Mouse (Mus musculus) CD4-positive, CD25-positive, alpha-beta regulatory T cell, adult 2 months (primary cell): Measurements from ENCODE around the gene Ccdc33.
A peak's percentile ranks its signal among the peaks of the same experiment; 100 is the strongest.

ENCODE experiments used
- DNase-seq: peaks from one replicate; pipeline ENCODE4 v3.0.0-alpha.2; 2012; ENCODE audit warnings: low read depth, low spot score

Gene Ccdc33

DNA sequence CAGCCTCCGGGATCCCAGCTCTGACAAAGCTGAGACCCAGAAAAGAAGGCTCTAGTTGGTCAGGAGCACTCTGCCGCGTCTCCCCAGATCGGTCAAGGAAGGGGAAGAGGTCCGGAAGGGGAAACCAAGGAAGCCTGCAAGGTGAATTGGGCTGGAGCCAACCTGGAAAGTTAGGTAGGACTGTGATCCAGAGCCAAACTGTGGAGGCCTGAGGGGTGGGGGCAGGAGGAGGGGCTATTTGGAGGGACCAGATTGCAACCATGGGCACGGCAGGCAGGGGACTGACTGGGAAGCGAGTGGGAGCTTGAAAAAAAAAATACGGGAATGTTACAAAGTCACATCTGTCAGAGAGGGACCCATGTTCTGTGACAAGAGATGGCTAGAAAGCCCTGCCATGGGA, 10.9 kb upstream of the Ccdc33 start:
- DNase-seq, result no peak

DNA sequence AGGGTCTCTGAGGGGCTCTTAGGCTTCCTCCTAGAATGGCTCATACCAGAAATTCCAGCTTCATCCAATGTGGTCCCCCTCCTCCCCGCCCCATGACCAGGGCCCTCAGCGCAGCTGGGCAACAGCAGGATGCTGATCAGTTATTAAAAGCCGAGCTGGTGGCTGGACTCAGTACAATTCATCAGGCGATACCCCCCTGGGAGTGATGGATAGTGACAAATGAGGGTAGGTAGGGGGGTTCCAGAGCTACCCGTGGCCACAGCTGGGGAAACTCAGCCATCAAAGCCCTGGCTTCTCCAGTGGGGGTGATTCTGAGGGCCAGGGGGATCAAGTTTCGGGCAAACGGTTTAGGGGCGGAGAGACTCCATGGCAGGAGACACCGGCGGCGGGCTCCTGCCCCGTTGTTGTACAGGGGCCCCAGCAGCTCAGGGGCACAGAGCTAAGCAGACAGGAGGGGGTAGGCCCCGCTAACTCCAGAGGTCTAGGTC, 10.3 kb upstream of the Ccdc33 start:
- no peak for DNase-seq

DNA sequence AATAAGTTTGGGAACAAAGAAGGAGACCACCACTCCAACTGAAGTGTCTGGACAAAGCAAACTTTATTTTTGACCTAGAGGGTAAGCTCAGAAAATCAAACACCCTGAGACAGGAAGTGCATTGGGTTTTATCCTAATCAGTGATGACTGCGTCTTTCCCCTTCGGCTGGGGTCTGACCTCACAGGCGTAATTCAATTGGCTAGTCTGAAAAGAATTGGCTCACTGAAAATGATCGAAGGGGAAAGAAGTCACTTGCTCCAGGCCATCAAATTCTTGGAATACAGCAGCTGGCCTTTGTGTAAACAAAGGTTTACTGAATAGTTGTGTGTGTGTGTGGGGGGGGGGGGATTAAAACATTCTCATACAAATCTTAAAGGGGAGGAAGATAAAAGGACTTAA, 7.2 kb upstream of the Ccdc33 start:
- DNase-seq, result no peak

DNA sequence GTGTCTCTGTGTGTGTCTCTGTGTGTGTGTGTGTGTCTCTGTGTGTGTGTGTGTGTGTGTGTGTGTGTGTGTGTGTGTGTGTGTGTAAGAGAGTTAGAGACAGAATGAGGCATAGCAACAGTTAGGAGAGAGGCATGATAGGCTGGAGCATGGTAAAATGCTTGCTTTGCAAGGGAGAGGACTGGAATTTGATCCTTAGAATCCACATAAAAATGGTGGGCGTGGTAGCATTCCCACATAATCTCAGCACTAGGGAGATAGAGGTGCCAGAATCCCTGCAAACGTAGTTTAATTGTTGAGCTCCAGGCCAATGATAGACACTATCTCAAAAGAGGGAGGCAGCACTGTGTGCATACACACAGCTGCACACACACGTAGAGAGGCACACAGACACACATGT, 6.5 kb upstream of the Ccdc33 start:
- no peak for DNase-seq

DNA sequence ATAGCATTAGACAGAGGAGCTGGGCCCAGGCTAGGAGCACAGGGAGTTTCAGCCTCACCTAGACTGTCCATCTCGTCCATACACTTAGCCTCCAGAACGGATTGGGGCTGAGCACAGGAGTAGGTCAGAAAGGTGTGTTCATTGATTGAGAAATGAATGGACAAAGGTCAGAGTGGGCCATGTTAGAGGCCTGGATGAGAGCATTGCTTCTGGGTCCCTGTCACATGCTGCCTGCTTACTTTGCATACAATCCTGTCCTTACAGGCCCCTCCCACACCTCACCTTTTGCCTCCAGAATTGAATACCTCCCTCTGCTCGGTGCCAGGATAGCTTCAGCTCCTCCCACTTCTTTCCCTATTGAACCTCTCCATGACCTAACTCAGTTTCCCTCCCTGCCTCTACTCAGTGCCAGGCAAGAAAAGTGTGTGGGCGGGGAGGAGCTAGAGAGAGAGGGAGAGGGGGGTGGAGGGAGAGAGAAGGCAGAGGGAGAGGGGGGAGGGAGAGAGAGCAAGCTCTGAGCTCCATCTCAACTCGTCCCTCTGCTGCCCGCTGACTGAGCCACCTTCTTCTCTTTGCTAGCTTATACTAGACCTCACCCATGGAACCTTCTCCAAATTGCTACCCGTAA, 2.5 kb downstream of the Ccdc33 start:
- DNase-seq, result peak; percentile 24

DNA sequence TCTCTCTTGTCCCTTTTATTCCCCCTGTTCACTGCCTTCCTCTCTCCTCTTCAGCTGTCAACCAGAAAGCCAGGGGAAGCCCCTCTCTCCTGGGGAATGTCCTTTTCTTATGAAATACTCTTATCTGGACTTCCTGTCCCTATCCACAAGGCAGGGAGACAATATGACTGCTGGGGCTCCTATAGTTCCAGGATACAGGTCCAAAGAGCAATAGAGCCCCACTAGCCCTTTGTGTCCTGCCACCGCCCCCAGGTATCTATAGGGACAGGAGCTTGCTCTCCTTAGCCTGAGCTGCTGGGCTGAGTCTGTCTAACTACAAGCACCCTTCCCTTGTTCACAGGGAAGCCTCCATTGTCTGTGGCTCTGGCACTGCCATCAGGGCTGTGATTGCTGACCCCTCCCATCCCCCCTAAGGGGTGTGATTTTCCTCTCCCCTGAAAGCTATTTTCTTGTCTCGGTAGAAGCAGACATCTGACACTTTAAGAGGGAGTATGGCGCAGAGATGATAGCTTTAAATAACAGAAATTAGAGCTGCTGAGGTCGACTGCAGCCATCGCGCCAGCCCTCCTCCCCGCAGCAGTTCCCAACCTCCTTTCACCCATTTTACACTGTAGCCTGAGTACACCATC, 3.2 kb downstream of the Ccdc33 start:
- no peak for DNase-seq

DNA sequence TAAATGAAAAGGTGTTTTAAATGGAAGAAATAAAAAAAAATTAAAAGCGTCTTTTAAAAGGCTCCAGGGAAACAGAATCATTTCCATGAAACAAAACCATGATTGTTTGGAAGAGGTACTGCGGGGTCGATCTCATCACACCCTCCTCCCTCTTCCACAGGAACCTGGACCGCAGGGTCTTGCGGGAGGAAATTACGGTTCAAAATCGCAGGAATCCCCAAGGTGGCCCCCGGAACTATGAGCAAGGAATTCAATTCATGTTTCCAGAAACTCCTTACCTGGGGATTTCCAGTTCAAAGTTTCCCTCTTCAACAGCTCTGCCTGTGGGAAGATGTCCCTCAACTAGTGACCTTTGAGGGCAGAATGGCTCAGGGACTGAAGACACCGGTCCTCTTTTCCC, 4.6 kb downstream of the Ccdc33 start:
- DNase-seq, result no peak

DNA sequence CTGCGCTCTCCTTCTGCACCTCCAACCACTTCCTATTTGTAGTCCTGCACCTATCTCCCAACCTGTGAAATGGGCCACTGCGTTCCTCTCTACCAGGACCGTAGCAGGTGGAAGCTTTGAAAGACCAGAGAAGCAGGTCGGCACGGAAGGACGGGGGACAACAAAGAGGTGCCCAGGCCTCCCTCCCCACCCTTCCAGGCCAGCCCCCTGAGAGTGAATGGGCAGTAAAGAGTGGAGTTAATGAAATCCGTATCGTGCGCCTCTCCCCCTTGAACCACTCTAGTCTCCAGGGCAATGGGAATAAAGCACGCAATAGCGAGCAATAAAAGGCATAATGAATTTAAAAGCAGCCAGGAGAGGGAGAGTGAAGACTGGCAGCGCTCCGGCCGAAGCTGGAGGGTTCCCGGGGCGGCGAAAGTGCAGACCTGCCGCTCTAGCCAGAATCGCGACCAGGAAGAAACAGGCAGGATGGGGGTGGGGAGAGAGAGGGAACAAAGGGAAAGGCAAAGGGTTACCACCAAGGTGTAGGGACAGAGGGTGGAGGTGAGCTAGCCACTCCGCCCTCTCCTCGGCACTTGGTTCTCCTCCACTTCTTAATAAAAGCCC, 5.2 kb downstream of the Ccdc33 start:
- peak; percentile 25 for DNase-seq

DNA sequence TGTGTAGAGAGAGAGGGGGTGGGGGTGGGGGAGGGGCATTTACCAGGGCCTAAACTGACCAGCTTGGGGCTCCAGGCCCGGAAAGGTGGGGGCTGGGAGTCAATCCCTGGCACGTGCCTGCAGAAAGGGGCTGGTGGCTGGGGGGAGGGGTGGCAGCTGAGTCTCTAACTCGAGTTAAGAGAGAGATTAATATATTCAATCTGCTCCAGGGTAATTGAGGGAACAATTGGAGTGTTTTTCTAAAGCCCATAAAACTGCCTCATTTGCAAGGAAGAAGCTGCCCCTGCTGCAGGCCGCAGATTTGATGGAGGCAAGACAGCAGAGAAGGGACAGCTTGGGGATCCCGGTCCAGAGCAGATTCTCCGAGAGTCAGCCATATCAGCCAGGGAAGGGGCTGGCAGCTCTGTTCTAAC, 5.8 kb downstream of the Ccdc33 start:
- peak; percentile 25 for DNase-seq

DNA sequence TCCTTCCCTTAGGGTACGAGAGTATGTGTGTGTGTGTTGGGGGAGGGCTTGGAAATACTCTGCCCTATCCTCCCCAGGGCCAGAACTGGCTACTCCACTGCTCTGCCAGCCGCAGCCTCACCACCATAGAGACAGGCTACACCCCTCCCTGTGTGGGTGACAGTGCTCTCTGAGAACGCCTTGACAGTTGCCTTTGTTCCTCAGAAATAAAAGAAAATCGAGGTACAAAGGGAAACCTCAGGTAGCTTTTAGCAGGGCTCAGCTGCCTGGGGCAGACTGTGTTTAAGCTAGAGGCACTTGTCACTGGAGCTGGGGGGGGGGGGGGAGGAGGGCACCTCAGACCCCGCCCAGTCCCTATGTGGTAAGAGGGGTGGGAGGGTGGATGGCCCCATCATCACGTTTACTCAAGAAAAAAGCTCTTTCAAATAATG, 6.3 kb downstream of the Ccdc33 start:
- DNase-seq, result peak; percentile 70

DNA sequence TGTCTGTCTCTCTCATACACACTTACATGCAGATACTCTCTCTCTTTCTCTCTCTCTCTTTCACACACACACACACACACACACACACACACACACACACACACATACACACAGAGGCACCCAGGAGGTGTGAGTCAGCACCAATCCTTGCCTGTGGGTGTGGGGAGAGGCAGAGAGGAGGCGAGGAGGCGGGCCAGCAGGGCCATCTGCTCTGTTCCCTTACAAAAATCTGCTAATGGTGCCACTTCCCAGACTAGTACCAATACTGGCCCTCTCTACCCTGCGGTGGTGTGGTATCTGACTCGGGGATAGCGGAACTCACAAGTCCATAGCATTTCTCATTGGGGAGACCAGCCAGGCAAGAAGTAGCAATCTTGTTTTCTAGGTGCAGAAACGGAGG, 7.2 kb downstream of the Ccdc33 start:
- DNase-seq, result peak; percentile 51

DNA sequence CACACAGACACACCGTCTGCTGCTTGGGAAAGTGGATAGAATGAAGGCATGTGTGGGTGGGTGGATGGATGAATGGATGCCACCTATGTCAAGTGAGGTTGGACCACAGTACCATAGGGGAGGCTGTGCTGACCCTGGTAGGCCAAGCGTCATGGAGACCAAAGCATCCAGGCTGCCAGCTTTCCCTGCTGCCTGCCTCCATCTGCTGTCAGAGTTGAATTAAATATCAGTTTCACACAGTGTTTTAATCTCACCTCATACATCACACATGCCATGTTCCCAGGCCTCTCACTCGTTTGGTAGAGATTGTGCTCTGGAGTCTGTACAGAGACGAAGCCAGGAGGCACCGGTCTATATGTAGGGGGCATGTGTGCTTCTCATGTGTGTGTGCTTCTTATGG, 7.8 kb downstream of the Ccdc33 start:
- no peak for DNase-seq

DNA sequence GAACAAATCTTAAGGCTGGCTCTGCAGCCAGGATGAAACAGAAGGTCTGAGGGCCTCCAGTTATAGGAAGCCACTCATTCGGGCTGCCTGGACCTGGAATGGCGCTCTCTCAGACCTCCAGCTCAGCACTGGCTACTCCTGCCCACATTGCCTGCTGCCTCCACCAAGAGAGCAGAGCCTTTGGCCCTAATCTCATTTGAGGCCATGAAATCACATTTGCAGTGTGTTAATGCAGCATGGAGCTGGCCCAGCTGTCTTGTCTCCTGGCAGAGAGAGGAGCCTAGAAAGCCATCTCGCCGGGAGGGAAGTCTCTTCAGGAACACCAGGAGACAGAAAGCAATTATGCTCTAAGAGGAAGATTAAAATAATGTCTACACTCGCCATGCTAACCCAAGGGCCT, 11.1 kb downstream of the Ccdc33 start:
- DNase-seq, result no peak

DNA sequence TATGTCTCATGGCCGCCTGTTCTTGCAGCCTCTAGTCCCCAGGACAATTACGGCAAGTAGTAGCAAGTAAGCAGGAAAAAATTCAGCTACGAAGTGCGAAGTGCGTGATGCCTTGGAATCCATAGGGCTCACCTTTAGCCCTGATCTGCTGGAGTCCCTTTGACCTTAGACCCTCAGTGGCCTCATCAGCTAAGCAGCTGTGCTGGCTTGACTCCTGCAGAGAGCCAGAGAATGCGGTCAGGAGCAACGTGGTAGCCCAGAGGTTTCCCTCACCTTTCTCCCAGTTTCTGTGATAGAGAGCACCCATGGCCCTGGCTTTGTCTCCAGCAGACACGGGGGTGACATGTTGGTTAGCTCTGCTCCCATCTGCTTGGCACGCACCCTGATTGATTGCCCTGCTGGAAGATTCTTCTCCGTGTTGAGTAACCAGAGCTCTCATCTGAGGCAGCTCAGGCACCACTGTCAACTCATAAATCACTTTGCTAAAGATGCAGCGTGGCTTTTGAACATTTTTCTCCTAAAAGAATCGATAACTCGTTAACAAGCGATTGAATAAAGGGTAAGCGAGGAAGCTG, 12.9 kb downstream of the Ccdc33 start:
- no peak for DNase-seq

DNA sequence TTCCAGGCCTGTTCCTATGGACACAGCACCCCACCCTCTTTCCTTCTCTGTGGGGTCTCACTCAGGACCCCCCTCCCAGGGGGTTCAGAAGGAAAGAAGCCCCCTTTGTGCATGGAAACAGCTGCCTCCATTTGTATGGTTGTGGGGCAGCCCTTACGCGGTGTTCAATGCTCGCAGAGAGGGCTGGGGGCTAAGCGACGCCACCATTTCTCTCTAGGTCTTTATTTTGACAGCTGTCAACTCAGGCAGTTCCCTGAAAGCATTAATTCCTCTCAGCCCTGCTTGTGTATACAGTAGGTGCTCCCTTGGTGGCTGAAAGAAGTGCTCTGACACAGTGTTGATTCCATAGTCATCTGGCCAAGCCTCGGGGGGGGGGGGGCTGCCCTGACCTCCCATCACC, 15.0 kb downstream of the Ccdc33 start:
- DNase-seq, result no peak

DNA sequence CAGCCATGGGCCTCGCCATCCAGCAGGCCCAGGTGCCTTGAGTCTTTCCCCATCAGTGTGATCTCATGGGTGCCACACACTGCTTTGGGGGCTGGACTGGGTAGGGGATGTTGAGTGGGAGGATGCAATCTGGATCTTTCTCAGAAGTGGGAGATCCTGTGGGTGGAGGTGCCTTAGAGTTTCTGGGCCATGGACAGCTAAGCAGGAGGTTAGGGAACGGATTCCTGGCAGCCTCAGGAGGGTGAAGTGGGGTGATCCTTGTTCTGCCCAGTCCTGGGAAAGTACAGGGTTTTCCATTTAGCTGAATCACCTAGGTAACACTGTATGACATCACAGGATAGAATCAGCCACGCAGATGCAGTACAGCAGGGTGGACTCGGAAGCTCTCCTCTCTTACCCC, 16.6 kb downstream of the Ccdc33 start:
- DNase-seq, result no peak

DNA sequence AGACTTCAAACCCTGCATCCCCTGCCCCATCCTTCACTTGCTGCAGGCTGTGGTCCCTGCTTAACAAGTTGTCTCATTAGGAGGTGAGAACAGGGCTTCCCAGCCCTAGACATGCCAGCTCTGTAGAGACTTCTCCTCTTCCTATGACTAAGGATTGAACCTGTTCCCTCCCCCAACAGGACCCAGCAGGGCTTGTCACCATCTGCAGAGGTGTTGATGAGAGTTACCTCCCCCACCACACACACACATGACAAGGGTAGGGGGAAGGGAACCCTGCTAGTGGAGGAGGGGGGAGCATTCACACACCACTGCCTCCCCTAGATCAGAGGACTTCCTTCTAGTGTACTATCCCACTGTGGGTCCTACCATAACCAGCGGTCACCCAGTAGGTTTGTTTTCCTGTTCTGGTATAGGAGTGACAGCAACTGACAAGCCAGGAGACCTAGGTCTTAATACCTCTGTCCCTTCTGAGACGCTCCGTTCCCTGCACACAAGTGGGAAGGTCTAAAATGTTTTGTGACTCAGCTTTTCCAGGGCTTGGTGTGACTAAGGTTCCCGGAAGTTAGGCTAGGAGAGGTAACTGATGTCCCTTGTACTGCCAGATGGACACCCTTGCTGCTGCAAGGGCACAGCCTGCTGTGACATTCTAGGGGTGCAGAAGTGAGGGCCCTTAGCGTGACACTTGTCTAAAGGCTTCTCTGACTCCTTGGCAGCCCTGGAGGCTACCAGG, 18.6 kb downstream of the Ccdc33 start:
- no peak for DNase-seq

DNA sequence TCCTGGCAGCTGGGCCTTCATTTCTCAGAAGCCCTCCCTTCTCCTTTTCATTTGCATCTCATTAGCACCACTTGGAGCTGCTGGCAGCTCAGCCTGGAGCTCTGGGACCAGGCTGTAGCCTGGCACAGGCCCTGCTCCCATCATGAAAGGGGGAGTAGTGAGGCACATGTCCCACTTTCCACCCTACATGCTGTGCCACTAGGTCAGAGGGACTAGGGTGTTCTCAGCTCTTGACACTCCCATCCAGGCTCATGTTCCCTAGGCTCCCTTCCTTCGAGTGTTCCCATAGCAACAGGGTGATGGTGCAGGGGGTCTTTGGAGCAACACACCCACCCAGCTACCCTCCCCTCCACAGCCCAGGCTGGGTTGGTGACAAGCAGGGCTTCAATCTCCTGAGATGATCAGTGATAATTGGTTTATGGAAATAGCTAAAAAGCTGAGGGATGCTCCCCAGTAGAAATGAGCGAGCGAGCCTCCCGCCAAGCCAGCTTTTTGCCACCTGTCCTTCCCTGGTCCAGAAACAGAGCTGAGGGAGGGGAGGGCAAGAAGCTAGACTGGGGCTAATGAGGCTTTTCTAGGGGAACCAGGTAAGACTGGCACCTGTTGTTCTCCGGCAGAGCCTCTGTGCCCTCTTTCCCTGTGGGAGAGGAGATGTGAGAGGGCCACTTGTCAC, 21.9 kb downstream of the Ccdc33 start:
- no peak for DNase-seq

DNA sequence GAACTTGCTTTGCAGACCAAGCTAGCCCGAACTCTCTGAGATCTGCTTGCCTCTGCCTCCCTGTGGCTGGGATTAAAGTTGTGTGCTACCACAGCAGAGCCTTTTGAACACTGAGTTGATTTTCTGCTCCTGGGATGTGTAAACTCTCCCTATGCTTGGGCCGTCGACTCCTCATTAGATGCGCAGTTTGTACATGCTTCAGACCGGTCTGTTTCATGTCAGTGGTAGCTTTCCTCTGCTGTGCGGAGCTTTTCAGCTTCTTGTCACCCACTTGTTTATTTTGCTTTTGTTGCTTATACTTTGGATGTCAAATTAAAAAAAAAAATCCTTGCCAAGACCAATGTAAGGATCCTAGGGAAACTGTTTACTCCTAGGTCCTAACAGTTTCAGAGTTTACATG, 22.6 kb downstream of the Ccdc33 start:
- DNase-seq, result no peak

DNA sequence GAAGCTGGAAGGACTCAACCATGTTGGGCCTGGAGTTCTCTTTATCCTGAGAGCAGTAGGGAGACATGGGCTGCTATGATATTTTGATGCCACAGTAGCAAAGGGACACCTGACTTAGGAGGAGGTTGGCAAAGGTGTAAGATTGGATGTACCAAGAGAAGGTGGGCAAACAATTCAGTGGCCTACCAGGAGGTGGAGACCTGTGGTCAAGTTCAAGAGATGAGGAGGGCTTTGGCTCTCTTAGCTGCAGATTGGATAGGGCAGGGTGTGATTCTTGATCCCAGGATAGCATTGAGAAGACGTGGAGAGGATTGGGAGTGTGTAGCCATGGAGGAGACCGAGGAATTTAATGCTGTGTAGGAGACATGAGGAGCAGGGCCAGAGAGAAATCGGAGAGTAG, 24.8 kb downstream of the Ccdc33 start:
- peak; percentile 5 for DNase-seq

DNA sequence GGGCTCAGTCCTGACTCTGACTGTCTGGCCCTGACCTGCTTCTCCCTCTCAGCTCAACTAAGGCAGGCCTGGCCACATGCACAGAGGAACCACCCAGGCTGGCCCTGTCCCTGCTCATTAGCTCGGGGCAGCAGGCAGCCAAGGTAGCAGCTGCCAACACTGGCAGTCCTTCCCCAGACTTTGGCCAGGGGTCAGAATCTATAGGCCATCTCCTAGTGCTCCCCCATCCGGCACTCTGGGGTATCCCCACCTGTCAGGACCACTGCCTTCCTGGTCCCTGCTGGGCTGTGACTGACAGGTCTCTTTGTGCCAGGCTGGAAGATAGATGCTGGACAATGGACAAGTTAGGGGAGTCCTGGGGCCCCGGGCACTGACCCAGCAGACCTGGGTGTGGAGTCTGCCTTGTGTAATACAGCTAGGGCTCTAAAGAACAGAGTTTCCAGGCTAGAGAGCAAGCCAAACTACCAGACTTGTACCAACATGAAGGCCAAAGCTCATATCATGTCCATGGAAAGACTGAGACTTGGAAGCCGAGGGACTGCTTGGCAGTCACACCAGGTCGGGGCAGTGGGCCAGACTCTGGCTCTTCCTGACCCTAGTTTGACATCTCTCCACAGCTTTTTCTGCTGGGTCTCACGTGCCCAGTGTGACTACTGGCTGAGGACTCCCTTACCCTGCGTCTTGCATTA, 25.9 kb downstream of the Ccdc33 start:
- DNase-seq, result no peak
